Mouse (Mus musculus) forebrain, embryonic 16.5 days (tissue): ENCODE measurements at regions not wholly inside any gene's neighbourhood (a gene's known extent, or its start where the extent isn't known, plus 50 kb on each side); places are given as distances from the start of the nearest gene placed in this dataset.

ENCODE experiments used
- ATAC-seq: fragments of 200-750 bp; cut with Nextera tagmentation; 2 replicates; pipeline ENCODE4 v1.8.0; 2017; ENCODE audit warnings: mild to moderate bottlenecking, moderate library complexity
- H3K27ac ChIP-seq: fragments of 300-500 bp; sonication (generic); 2 replicates; pipeline ENCODE4 v1.5.1; 2014; ENCODE audit warnings: low read length, control low read depth
- H3K27me3 ChIP-seq: fragments of 300-500 bp; sonication (generic); replicated peaks from 2 replicates; pipeline ENCODE4 v1.6.1; 2014; ENCODE audit warnings: low read length; ENCODE audit not compliant: control insufficient read depth, insufficient read depth
- H3K36me3 ChIP-seq: fragments of 300-500 bp; sonication (generic); 2 replicates; pipeline ENCODE4 v1.6.1; 2014; ENCODE audit not compliant: control insufficient read depth, insufficient read depth
- H3K4me1 ChIP-seq: fragments of 300-500 bp; sonication (generic); replicated peaks from 2 replicates; pipeline ENCODE4 v1.6.1; 2014; ENCODE audit warnings: low read length; ENCODE audit not compliant: control insufficient read depth, insufficient read depth
- H3K4me2 ChIP-seq: fragments of 300-500 bp; sonication (generic); 2 replicates; pipeline ENCODE4 v1.6.1; 2014; ENCODE audit warnings: mild to moderate bottlenecking, low read length, control low read depth
- H3K4me3 ChIP-seq: fragments of 300-500 bp; sonication (generic); replicated peaks from 2 replicates; pipeline ENCODE4 v1.5.1; 2014; ENCODE audit warnings: mild to moderate bottlenecking, low read length, control low read depth
- H3K9ac ChIP-seq: fragments of 300-500 bp; sonication (generic); replicated peaks from 2 replicates; pipeline ENCODE4 v1.6.1; 2014; ENCODE audit warnings: low read depth, low read length, control low read depth
- H3K9me3 ChIP-seq: fragments of 300-500 bp; sonication (generic); 2 replicates; pipeline ENCODE4 v1.6.1; 2016; ENCODE audit warnings: low read length; ENCODE audit not compliant: control insufficient read depth
- WGBS: fragments of 180-500 bp; shearing (Covaris S2); extraction: QIAGEN DNeasy Blood & Tissue Kit; methylation state at CpG from one replicate; pipeline ENCODE4 v1.1.7; 2014; 5-methylcytosine and 5-hydroxymethylcytosine counted together

- Histone ChIP-seq H3K9me3 (no peaks in the 10 kb centered on the region), H3K27me3 (no peaks in the 10 kb centered on the region), H3K27ac (no peak overlapping the region), H3K4me3 (no peak overlapping the region), H3K9ac (no peak overlapping the region), H3K4me1 (no peaks in the 10 kb centered on the region), H3K4me2 (no peak overlapping the region), H3K36me3 (no peaks in the 10 kb centered on the region)
- 58% methylated on average over 3 of the region's 3 CpGs for WGBS
- no peak for ATAC-seq
These were observed 57.2 kb upstream of the Usp9x start for GRCm38 (mm10) chrX:13014051-13014450.

DNA sequence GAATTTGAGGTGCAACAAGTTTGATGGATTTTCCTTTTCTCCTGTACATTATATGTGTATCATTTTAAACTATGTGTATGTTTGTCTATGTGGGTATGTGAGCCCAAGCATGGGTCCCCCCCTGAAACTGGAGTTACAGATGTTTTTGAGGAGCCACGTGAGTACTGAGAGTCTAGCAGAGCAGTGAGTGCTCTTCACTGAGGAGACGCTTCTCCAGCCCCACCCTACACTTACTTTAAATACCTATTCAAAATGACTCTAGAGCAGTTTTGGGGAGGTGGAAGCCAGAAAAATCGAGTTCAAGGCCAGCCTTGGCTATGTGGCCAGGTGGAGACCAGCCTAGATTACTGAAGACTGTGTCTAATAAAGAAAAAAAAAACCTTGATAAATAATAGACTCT, 58.2 kb upstream of the Usp9x start:
- no peak for ATAC-seq
- Histone ChIP-seq H3K4me1 (no peaks in the 10 kb centered on the region), H3K36me3 (no peaks in the 10 kb centered on the region), H3K4me3 (no peak overlapping the region), H3K9me3 (no peaks in the 10 kb centered on the region), H3K27ac (no peak overlapping the region), H3K4me2 (no peak overlapping the region), H3K9ac (no peak overlapping the region), H3K27me3 (no peaks in the 10 kb centered on the region)
- WGBS, result 79% methylated on average over 3 of the region's 3 CpGs

DNA sequence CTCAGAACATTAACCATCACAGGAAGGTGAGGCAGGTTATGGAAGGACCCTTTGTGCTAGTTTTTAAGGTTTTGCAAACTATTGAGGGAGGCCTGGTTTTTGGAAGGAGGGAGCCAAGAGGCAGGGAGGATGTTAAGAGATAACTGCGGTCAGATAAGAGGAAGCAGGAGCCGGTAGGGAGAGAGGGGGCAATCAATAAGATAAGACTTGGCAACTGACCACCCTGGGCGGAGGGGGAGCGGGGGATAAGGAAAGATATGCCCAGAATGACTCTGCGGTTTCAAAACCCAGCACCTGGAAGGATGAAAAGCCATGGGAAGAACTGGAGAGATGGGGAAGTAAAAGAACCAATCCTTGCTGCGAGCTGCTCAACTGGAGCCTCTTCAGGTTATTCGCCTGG, 80.5 kb upstream of the Usp9x start:
- 83% methylated on average over 7 of the region's 7 CpGs for WGBS
- H3K27ac ChIP-seq, result no peak overlapping the region

GRCm38 (mm10) chrX:12977676-12978075, 93.6 kb upstream of the Usp9x start:
- Histone ChIP-seq H3K27ac (no peak overlapping the region), H3K9me3 (no peaks in the 10 kb centered on the region), H3K9ac (no peak overlapping the region), H3K36me3 (no peaks in the 10 kb centered on the region), H3K4me1 (no peaks in the 10 kb centered on the region), H3K4me2 (no peak overlapping the region), H3K4me3 (no peak overlapping the region), H3K27me3 (no peaks in the 10 kb centered on the region)
- WGBS, result 64% methylated on average over 6 of the region's 6 CpGs
- no peak for ATAC-seq

More for the DNA sequence above, 80.5 kb upstream of the Usp9x start:
- H3K4me1 ChIP-seq, result no peaks in the 10 kb centered on the region
- no peaks in the 10 kb centered on the region for H3K9me3 ChIP-seq
- H3K4me3 ChIP-seq, result no peak overlapping the region
- no peak overlapping the region for H3K4me2 ChIP-seq
- no peak for ATAC-seq
- no peak overlapping the region for H3K9ac ChIP-seq
- no peaks in the 10 kb centered on the region for H3K36me3 ChIP-seq
- H3K27me3 ChIP-seq, result no peaks in the 10 kb centered on the region

DNA sequence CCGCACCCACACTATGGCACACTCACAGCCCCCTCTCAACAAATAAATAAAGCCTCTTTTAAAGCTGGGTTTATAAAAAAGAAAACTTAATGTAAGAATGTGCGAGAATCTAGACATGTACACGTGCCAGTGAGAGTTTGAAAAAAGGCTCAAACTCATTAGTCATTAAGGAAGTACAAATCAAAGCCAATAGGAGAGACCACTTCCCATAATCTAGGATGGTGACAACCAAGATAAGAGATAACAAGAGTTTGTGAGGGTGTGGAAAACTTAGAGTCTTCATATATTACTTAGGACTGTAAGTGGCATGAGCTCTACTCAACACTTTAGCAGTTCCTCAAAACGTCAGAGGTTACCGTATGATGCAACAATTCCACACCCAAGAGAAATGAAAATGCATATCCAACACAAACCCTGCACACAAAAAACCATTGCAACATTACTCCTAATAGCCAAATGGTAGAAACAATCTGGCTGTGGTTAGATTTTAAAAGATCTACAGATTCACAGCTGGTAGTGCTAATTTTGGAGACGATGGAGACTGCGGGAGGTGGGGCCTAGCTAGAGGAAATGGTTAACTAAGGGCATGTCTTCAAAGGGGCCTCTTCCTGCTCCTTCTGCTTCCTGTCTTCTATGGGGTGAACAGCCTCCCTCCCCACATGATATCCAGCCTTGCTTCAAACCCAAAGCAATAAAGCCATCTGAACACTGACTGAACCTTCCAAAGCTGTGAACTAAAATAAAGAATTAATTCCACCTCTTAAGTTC, 102.1 kb upstream of the Usp9x start:
- WGBS, result 95% methylated on average over 7 of the region's 7 CpGs
- Histone ChIP-seq H3K36me3 (no peaks in the 10 kb centered on the region), H3K9me3 (no peaks in the 10 kb centered on the region), H3K4me3 (no peak overlapping the region), H3K4me1 (no peaks in the 10 kb centered on the region), H3K9ac (no peak overlapping the region), H3K27ac (no peak overlapping the region), H3K4me2 (no peak overlapping the region), H3K27me3 (no peaks in the 10 kb centered on the region)
- no peak for ATAC-seq

- Histone ChIP-seq H3K27ac (no peak overlapping the region), H3K4me1 (no peaks in the 10 kb centered on the region), H3K27me3 (no peaks in the 10 kb centered on the region), H3K4me2 (no peak overlapping the region), H3K4me3 (no peak overlapping the region), H3K9me3 (no peaks in the 10 kb centered on the region), H3K36me3 (no peaks in the 10 kb centered on the region), H3K9ac (no peak overlapping the region)
- ATAC-seq, result no peak
- whole genome bisulfite sequencing, result 61% methylated on average over 11 of the region's 11 CpGs
These were observed 111.6 kb upstream of the Usp9x start for GRCm38 (mm10) chrX:12959467-12960314.

DNA sequence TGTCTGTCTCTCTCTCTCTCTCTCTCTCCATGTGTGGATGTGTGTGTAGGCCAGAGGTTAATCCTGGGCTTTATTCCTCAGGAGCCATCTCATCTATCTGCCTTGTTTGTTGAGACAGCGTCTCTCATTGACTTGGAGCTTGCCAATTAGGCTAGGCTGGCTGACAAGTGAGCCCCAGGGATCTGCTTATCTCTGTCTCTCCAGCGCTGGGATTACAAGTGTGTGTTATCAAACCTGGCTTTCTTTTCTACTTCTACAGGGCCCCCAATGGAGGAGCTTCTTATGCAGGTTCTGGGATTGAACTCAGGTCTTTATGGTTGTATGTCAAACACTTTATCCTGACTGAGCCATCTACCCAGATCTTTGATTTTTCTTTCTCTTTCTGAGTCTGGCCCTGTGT, 112.4 kb upstream of the Usp9x start:
- Histone ChIP-seq H3K36me3 (no peaks in the 10 kb centered on the region), H3K9me3 (no peaks in the 10 kb centered on the region), H3K9ac (no peak overlapping the region), H3K4me1 (no peaks in the 10 kb centered on the region), H3K27me3 (no peaks in the 10 kb centered on the region), H3K4me3 (no peak overlapping the region), H3K27ac (no peak overlapping the region), H3K4me2 (no peak overlapping the region)
- no peak for ATAC-seq
- WGBS, result 54% methylated on average over 2 of the region's 2 CpGs

- Histone ChIP-seq H3K4me1 (no peaks in the 10 kb centered on the region), H3K27ac (no peak overlapping the region), H3K9me3 (no peaks in the 10 kb centered on the region), H3K27me3 (no peaks in the 10 kb centered on the region), H3K4me2 (no peak overlapping the region), H3K9ac (no peak overlapping the region), H3K4me3 (no peak overlapping the region), H3K36me3 (no peaks in the 10 kb centered on the region)
- no peak for ATAC-seq
- WGBS, result 69% methylated on average over 5 of the region's 7 CpGs
These were observed 120.2 kb upstream of the Usp9x start for GRCm38 (mm10) chrX:12950928-12951660.

- no peak overlapping the region for H3K27ac ChIP-seq
- H3K27me3 ChIP-seq, result no peaks in the 10 kb centered on the region
- no peaks in the 10 kb centered on the region for H3K9me3 ChIP-seq
- no peak overlapping the region for H3K4me2 ChIP-seq
- H3K4me1 ChIP-seq, result no peaks in the 10 kb centered on the region
- no peak for ATAC-seq
- H3K4me3 ChIP-seq, result no peak overlapping the region
- WGBS, result 92% methylated on average over 5 of the region's 5 CpGs
- no peaks in the 10 kb centered on the region for H3K36me3 ChIP-seq
- H3K9ac ChIP-seq, result no peak overlapping the region
These were observed 128.8 kb upstream of the Usp9x start for GRCm38 (mm10) chrX:12942451-12942850.
